Mouse (Mus musculus) spleen, postnatal 4 days (tissue): Measurements from ENCODE around the gene Zfp184.

Experiments
- DNase-seq, 2 experiments: peaks; one replicate each; pipeline ENCODE4 v3.0.0; 2022; ENCODE audit warnings: low spot score in 2 of 2

The Zfp184 gene

DNA sequence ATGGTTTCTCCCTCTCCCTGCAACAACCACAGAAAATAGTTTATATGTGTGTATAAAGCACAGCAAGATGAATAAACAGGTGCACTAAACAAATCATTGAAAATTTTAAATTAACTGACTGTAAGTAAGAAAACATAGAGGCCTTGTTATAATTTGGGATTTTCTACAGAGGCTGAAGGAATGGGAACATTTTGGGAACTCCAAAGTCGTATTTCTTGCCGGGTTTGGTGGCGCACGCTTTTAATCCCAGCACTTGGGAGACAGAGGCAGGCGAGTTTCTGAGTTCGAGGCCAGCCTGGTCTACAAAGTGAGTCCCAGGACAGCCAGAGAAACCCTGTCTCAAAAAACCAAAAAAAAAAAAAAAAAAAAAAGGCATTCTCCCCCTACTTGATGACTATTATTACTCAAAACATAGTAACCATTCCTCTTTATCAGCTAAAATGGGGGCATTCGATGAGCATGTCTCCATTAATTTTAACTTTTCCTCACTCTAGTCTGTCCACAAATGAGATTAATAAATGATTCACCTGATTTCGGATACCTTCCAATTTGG lies 24.1 kb upstream of the Zfp184 start:
- DNase-seq, result no peak

DNA sequence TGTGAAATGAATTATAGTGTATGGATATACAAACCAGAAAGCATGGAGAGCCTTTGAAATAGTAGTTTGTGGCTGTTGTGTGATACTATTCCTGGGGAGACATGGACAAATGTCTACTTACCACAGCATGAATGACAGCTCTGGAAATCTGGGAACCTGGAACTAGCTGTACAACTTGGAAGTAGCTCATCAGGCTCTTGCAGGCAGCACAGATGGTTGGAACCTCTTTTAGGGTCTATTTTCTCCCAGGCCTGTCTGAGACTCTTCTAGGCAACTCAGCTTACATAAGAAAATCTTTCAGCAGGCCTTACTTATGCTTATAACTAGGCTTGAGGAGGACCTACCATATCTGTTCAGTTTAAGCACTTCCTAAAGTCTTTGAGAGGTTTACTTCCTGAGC lies 21.5 kb upstream of the Zfp184 start:
- no peak for DNase-seq

DNA sequence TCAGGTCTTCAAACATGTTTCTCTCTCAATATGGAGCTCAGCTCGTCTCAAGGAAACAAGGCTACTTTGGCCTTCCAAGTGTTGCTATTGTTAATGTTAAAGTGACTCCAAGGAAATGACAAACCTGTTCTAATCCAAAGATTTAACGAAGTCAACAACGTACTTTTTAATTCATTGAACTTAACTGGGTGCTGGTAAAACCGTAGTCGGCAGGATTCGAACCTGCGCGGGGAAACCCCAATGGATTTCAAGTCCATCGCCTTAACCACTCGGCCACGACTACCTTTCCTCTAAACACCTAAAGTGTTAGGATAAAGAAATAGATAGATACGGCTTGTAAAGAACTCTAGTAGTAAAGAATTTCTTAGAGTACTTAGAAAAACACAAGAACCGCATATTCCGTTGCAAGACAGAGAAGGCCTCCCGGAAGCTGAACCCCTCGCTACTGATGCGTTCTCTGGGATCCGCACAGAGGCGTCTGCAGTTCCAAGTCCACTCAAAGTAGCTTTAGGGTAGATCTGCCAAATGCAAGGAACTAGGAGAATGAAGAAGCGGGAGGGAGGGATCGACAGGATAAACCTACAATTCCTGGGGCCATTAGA lies 20.1 kb upstream of the Zfp184 start:
- DNase-seq, result peak; percentile 44 to 69

DNA sequence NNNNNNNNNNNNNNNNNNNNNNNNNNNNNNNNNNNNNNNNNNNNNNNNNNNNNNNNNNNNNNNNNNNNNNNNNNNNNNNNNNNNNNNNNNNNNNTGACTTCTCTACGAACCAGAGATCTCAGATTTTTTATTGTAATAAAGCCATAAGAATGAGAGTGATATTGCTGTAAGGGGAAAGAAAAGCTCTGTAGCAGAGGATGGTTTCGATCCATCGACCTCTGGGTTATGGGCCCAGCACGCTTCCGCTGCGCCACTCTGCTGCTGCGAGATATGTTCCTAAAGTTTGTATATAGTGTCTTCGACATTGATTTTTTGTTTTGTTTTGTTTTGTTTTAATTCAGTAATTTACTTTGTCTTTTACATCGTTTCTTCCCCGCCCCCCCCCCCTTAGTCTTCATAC lies 13.9 kb upstream of the Zfp184 start:
- DNase-seq, result no peak

DNA sequence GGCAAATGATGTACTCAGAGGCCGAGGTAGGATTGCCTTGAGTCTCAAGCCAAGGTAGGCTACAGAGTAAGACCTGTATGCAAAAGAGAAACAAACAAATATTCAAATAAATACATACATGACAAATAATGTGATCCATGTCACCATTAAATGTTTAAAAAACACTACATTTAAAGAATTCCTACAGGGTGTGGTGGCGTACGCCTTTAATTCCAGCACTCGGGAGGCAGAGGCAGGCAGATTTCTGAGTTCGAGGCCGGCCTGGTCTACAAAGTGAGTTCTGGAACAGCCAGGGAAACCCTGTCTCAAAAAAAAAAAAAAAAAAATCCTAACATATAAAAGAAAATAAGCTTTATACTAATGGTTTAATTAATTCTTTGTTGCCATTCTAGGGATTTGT lies 13.2 kb upstream of the Zfp184 start:
- DNase-seq, result no peak

DNA sequence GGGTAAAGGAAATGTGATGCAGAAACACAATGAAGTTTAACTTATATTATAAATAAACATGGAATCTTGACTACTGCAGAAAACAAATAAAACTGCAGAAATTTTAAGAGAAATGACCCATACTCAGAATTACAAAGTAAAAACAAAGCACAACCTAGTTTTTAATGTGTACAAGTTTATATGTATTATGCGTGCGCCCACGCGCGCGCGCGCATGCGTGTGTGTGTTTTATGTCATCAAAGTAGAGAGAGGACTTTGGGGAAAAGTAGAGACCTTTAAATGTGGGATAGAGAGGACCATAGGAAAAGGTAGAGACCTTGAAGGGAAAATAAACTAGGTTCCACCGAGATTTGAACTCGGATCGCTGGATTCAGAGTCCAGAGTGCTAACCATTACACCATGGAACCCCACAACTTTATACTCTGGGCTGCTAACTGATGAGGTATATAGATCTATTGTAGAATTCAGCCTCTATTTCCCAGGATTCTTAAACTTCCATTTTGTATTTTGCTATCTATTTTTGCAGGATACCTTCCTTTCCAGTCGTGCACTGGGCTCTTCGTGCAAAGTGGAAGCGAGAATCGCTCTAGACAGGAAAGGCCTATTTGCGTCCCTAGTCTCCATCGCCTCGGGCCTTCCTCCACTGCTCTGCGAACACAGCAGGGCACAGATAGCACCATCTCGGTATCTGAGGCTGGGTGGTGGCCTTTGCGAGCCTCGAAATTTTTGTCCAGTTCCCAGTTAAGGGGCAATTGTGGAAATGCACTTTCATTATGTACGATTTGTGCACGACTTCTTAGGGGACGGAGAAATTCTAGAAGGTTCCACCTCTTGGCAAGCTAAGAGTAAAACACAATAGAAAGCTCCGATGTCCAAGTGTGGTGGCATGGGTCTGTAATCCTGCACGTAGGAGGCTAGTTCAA lies 11.0 kb upstream of the Zfp184 start:
- no peak for DNase-seq

DNA sequence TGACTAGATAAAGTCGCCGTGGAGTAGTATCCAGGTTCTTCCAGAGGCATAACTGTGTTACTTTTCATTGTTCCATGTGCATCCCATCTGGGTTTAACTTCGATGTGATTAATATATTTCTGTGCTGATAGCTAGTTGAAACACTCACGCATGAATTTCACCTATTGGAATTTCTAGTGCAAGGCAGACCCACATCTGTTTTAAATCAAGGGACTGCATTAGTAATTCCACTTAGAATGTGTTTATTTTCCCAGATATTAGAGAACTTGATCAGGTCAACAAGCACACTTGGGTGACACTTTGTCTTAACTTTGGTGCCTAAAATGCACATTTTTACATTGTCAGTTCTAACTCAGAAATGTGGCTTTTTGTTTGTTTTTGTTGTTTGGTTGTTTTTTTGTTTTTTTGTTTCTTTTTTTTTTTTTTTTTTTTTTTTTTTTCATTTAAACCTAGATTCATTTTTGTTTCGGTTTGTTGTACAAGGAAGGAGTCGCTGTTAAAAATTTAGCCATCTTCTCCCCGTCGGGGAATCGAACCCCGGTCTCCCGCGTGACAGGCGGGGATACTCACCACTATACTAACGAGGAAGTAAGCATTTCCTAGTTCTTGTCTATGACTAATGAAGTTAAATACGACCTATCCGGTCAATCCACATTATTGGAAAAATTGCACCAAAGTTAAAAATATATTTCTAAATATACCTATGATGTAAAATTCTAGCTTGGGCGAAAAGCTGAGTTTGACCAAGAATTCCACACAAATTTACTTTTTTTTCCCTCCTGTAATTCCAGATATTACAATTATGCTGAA lies 9.7 kb upstream of the Zfp184 start:
- DNase-seq, result peak; percentile 78 to 88

DNA sequence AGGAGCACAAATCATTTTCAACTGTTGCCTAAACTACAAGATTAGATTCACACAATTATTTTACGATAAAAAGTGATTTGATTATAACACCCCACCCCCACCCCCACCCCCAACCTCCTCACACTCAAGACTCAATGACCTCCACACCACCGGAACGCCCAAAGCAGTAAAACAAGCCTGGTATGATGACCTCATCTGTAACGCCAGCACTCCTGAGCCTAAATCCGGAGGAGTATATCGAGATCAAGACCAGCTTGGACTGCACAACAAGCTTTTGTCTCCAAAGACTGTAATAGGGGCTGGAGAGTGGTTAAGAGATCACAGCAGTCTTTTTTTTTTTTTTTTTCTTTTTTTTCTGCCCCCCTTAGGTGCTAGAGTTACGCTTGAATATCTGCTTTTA lies 9.1 kb upstream of the Zfp184 start:
- DNase-seq, result no peak

DNA sequence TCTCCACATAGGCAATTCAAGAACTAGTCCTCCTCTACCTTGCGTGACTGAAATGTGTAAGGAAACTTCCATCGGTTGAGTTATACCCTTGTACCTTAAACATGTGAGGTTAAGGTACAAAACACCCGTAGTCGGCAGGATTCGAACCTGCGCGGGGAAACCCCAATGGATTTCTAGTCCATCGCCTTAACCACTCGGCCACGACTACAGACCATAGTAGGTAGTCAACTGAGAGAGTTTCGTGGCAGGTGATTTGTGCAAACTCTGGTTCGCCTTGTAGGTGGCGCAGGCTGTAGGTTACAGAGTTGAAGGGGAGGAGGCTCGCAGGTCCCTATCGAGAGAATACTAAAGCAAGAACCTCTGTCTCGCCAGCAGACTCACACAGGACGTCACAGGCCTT lies 7.9 kb upstream of the Zfp184 start:
- peak; percentile 86 to 93 for DNase-seq

DNA sequence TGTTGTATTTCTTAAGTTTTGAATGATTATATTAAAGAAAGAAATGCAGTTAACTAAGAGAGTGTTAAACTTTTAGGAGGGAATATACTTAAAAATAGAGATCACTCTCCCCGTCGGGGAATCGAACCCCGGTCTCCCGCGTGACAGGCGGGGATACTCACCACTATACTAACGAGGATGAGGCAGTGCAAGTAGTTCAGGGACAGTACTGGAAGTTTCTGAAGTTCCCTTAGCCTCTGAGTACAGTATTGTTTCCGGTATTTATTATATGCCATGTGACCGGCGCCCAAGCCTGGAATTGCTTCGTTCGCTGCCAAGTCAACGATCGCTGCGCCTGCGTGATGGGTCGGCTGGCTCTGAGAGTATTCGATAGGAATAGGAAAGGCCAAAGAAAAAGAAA lies 4.7 kb upstream of the Zfp184 start:
- peak; percentile 86 to 92 for DNase-seq

DNA sequence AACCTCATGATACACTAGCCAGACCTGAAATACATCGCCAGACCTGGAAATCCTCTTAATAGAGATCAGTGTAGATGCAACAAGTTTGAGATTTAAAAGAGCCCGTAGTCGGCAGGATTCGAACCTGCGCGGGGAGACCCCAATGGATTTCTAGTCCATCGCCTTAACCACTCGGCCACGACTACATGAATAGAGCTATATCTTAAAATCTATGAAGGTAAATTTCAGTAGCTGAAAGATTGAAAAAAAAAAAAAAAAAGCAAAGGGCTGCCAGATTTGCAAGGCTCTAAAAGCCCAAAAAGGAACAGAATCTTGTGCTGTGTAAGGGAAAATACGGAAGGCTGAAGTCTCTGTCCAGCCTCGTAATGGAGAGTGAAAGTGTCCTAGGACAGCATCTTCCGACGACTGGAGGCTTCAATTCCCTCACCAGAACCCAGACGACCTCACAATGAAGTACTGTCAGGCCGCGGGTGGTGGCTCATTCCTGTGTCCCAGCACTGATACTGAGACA lies 4.0 kb upstream of the Zfp184 start:
- peak; percentile 78 to 86 for DNase-seq

DNA sequence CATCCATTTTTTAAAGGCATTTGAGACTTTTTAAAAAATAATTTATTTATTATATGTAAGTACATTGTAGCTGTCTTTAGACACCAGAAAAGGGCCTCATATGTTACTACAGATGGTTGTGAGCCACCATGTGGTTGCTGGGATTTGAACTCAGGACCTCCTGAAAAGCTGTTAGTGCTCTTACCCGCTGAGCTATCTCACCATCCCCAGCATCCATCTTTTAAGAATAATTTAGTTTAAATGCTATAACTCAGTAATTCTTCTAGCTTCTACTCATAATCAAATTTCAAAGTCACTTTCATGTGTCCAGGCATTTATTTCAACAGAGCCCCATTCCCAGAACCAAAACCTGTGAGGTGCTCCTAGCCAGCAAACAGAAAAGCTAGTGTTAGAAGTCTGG lies 1.2 kb upstream of the Zfp184 start:
- DNase-seq, result no peak

DNA sequence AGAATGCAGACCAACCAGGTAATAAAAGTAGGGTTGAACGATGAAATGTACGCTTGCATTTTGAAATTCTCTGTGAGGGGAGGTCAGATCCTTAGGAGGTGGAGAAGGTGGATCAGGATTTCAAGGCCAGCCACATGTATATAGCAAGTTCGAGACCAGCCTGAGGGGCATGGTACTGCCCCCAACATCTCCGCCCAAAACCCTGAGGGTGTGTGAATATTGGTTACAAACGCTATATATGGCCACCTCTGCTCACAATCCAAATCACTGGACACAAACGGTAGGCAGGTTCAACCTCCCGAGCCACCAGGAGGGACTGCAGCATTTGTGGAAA lies 335 bp upstream of the Zfp184 start:
- DNase-seq, result no peak

DNA sequence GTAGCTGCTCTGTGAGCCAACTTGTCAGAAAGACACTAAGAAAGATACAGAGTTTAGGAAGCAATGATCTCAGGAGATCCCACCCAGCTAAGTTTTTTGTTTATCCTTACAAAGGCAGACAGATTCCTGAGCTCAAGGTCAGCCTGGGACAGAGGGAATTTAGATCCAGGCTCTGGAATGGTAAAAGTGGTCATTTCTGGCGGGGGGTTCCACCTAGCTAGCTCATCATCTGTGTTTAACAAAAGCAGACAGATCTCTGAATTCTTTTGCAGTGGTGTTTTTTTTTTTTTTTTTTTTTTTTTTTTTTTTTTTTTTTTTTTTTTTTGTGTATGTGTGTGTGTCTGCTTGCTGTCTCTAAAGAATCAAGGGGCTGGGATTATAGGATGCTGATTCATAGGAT lies 24.4 kb downstream of the Zfp184 start:
- no peak for DNase-seq

DNA sequence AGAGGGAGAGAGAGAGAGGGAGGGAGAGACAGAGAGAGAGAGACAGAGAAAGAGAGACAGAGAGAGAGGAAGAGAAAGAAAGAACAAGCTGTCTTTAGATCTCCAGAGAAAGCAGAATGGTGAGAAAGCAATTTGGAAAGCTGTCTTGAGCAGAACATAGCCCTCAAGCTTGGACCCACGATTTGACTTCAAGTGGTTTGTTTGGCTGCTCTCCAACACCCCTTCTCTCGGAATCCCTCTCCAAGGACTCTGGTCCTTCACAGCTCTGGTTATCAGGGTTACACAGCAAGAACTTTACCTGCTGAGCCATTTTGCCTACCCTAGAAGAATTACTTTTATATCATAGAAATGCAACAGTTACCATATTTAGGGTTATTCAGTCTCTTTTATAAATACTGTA lies 24.9 kb downstream of the Zfp184 start:
- no peak for DNase-seq

DNA sequence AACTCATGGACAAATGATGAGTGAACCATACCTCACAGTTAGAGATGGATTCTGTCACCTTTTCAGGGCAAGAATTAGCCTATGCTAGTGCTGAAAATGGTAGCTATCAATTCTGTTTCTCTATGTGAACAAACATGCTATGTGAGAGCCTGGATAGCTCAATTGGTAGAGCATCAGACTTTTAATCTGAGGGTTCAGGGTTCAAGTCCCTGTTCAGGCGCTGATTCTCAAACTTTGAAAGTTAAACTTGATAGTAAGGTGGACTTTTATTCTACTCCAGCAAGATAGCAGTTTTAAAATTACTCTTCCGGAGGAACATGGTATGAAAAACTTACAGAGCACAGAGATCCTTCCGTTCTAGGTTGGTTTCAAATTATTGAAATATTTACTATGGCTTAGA lies 26.7 kb downstream of the Zfp184 start:
- no peak for DNase-seq

DNA sequence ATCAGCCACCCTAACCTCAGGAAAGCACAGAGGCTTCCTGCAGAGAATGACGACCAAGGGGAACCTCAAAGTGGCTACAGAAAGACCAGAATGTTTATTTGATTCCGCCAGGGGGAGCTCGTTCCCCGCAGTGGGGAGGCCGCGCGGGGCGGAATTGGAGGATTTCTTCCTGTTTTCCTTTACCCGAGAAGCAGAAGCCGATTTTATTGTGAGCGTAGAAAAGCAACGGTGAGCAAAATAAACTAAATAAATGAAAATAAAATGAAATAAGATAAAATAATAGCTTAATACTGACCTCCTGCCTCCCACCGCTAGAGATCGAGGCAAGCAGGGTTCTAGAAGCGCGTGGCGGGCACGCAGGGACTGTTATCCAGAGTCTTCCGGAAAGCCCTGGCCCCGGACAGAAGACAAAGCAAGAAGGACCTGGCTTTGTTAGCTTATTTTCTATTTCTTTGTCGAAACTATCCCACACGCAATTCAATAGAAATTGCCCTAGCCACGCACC lies 29.4 kb downstream of the Zfp184 start:
- DNase-seq, result peak; percentile 89 to 98

DNA sequence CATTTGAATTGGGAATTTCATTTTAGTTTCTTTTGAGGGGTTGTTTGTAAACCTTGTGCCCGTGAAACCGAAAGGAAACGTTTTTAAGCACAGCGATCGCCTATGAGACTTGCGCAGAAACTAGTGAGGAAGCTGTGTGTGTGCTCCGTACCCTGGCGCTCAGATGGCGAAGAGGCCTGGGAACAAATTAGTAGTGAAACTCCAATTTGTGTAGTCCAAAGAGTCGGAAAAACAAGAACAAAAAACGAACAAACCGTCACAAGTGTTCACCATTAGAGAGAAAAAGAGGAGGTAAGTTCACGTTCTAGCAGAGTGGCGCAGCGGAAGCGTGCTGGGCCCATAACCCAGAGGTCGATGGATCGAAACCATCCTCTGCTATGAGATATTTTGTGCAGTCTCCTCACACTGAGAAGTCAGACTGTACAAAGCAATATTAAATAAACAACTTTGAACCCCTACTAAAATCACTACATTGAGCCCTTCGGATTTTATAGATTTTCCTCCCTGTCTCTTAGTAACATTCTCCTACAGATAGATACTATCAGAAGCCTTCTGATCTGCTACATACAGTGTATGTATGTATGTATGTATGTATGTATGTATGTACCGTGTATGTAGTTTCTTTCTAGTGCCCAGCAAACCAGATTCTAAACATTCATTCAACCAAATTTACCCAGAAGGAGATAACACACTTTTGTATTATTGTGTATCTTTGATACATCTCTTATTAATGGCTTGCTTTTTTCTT lies 30.0 kb downstream of the Zfp184 start:
- DNase-seq, result peak; percentile 74 to 84

DNA sequence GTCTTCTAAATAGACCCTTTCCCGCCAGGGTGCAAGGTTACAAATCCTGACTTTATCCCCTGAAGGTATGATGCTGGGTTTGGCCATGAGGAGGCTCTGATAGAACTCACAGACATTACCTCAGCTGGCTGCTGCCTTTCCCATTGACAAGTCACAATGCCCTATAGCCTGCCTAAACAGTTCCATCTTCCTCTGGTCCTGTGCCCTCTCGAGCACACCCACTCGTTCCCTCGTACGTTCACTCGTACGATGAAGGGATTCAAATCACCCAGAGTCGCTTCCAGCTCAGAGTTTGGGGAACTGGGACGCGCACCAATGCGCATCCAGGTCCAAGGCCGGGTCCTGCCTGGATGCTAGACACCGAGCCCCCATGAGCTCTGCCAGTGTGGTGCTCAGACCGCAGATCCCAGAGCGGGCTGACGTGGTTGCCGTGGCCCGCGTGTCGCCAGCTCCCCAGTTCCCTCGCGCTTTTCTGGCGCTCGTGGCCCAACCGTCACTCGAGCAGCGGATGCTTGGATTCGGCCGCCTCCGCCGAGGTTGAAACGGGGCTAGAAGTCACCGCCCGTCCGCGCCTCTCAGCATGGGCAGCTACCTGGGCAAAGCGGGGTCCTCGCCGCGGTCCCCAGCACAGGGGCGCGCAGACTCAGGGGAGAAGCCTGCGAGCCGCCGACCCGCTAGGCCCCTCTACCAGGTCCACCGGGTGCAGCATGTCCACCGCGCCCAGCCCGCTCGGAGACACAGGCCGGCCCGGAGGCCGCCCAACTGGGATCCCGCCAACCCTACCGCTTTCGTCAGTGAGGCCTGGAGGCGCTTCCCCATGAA lies 36.3 kb downstream of the Zfp184 start, which contains the start of gene Pom121l2:
TSS of gene Pom121l2 (plus strand) at position 214 of the 822 bp plus-strand sequence.
- peak in 1 of 2 experiments; percentile 69 for DNase-seq

DNA sequence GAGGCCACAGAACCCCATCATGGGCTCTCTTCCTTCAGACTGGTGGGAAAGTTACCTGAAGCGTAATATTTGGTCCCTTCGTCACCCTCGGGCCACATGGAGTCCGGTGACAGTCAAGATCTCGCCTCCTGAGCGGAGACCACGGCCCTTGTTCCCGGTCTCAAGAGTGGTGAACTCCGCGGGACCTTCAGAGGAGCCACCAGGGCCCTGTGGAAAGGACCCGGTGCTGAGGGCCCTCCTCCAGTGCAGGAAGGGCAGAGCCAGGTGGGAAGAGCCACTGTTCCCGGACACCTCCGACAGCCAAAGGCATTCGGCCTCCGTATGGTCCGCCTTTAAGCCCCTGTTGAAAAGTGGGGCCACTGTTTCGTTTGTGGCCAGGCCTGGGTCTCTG lies 36.9 kb downstream of the Zfp184 start:
- DNase-seq, result no peak
